Mouse (Mus musculus) heart, postnatal 14 days (tissue): ENCODE measurements at regions not wholly inside any gene's neighbourhood (a gene's known extent, or its start where the extent isn't known, plus 50 kb on each side); places are given as distances from the start of the nearest gene placed in this dataset.
"Not testable (repeated sequence)": the region's sequence is repeated elsewhere in the genome, so short reads cannot be mapped to it uniquely, and the experiment has no call there.

Source experiments
- DNase-seq, 2 experiments: peaks; one replicate each; pipeline ENCODE4 v3.0.0; 2021 to 2022
- intact Hi-C: fragments of 180-260 bp; cut with DNase I; formaldehyde crosslinking; loops from one replicate; pipeline ENCODE4 v1.15.1; 2025

- DNase-seq, result no peak
Observed at GRCm38 (mm10) chr1:12510129-12510816, 1096.4 kb downstream of the A830018L16Rik start.

DNA sequence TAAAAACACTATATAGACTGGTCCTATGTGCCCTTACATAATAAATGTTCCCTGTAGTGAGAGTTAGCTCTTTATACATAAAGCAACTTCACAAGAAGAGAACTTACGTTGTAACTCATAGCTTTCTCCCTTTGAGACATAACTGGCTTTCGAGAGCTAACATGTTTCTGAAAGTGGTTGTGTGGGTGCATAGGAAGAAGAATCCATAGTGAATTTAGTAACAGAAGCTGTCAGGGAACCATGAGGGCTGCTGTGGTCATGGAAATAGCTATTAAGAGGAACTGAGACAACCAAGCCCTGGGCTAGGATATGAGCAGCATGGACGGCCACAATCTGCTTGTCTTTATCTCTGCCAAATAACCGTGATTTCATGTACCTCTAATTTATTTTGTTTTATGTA is 1105.7 kb downstream of the A830018L16Rik start:
- intact Hi-C loops, result no loop called here
- no peak for DNase-seq

More at GRCm38 (mm10) chr1:12510129-12510816, 1096.4 kb downstream of the A830018L16Rik start:
- intact Hi-C loops, result no loop called here

DNA sequence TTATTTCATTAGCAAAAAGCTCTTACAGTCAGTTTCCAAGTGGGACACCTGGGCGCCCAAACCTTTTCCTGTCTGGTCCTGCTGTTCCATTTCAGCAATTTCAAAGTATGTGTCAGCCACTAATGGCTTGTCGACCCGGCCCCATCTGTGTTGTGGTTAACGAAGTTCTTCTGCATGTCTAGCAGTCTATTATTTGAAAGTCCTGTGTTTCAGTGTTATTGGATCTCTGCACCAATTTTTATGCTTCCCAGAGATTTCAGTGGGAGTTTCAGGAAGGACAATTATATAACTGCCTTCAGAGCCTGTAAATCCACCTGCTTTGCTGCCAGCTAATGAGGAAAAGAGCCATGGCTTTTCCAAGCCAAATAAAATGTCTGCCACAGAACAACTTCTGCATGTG is 1142.0 kb downstream of the A830018L16Rik start:
- intact Hi-C loops, result no loop called here
- no peak for DNase-seq

- DNase-seq, result no peak
- intact Hi-C loops, result no loop called here
Observed at GRCm38 (mm10) chr1:12571755-12572358, 1158.0 kb downstream of the A830018L16Rik start.

DNA sequence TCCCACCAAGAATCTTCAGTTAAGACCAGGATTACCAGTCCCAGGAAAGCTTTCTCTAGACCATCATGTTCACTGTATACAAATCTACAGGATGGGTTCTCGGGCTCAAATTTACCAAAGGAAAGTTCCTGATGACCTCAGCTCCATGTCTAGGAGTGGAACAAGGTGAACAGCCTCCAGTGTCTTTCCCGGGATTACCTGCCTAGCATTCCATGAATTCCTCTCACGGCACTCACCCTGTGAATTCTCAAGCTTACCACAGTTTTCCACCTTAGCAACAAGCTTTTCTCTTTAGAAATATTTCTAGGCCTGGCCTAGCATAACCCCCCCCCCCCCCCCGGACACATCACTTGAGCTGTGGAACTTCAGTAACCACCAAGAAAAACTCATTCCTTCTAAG is 1158.9 kb downstream of the A830018L16Rik start:
- DNase-seq, result no peak
- intact Hi-C loops, result no loop called here

GRCm38 (mm10) chr1:12574274-12574673 is 1160.4 kb downstream of the A830018L16Rik start:
- intact Hi-C loops, result no loop called here
- DNase-seq, result no peak

DNA sequence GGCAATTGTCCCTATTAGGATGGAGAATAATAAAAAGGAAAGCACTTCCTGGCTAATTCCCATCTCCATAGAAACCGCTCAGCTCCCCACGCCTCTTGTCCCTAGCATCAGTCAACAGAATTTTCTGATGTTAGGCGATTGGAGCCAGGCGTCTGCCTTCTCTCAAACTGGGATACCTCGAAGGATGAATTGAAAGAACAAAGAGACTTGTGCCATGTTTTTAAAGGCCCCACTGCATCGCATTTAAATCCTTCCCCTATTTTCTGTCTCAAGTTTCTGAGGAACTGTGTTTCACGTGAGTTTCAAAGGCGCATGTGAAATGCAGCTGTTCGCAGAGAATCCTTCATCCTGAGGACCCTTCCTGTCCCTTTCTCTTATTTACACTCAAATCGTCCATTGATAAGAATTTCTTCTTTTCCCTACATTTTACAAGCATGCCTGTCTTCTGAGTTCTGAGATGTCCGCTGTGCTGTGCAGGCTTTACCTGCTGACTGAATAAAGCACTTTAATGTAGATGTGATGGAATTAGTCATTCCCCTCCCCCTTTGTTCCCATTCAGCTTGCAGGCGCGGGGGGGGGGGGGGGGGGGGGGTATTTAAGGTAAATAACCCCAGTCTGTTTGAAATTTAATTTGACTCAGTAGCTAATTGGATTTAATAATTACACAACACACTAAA is 1163.3 kb downstream of the A830018L16Rik start:
- intact Hi-C loops, result no loop called here
- no peak for DNase-seq

- intact Hi-C loops, result no loop called here
- DNase-seq, result no peak
Observed at GRCm38 (mm10) chr1:12577978-12578377, 1164.1 kb downstream of the A830018L16Rik start.

DNA sequence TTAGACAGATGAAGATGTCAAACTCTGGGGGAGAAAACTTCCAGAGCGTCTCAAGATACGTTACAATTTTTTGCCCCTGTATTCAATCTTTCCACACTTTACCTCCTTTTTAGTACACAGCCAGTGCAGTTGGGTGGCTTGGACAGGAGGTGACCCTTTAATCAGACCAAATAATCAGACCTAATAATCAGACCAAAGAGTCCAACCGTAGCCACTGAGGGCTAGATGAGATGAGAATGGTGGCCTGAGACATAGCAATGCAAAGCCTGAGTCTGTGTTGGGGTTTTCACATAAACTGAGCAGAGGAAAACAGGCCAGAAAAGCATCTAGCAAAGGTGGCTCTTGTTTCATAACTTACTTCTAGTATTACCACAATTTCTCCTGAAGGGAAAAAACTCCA is 1169.1 kb downstream of the A830018L16Rik start:
- intact Hi-C loops, result no loop called here
- DNase-seq, result no peak

- DNase-seq, intact Hi-C loops: not testable (repeated sequence)
Observed at GRCm38 (mm10) chr1:12586981-12587380, 1173.1 kb downstream of the A830018L16Rik start.

- intact Hi-C loops, result no loop called here
- DNase-seq, result peak in 1 of 2 experiments; percentile 3
Observed at GRCm38 (mm10) chr1:12612102-12612501, 1198.2 kb downstream of the A830018L16Rik start.

GRCm38 (mm10) chr1:12615303-12615702 is 1201.4 kb downstream of the A830018L16Rik start:
- intact Hi-C loops, result no loop called here
- DNase-seq, result no peak

DNA sequence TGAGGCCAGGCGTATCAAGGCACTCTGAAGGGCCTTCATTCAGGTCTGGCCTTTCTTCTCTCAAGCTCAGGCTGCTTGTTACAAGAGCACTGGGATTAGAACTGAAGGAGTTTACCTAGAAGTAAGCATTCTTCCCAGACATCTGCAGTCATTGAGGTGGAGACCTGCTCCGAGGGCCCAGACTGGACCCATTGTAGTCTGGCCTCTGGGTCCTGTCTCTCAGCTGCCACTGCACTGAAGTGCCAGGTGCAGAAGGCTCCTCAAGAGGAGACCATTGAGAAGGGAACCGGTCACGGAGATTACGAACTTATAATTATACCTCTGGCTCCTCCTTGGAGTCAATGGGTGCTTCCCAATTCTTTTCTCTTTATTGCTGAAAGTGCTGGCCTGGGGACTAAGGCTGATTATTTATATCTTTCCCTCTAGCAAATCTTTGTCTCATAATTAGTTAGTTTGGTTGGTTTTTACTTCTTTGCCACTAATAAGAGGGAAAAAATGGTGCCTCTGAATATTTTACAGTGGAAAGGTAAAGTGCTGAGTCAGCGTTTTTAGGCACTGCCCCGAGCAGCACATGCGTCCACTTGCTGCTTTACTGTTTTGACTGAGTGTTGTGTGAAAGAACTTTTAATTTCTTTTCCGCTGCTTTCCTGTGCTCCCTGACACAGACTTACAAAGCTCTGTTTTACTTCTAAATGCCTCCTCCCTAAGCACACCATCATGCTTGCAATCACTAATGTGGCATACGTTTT is 1202.0 kb downstream of the A830018L16Rik start:
- intact Hi-C loops, result no loop called here
- no peak for DNase-seq

GRCm38 (mm10) chr1:12619981-12620380 is 1206.1 kb downstream of the A830018L16Rik start:
- DNase-seq, result no peak
- intact Hi-C loops, result no loop called here

GRCm38 (mm10) chr1:12620825-12621224 is 1206.9 kb downstream of the A830018L16Rik start:
- intact Hi-C loops, result no loop called here
- DNase-seq, result no peak

DNA sequence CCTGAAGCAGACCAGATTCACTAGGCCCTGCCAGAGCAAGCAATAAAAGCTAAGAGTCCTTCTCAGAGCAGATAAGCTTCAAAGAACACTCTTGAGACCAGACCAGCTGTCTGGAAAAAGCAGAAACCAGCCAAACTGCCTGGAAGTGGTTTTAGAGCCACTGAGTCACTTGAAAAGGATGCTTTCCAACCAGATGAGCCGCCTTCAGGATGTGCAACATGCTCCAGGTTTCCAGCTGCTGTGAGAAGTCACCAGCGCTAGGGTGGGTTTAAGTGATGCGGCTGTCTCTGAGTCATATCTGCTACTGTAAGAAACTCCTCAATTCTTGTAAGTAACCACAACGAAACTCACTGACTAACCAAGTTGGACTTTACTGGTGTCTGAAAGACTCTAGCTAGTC is 1209.3 kb downstream of the A830018L16Rik start:
- intact Hi-C loops, result no loop called here
- no peak for DNase-seq

GRCm38 (mm10) chr1:12633049-12633448 is 1219.1 kb downstream of the A830018L16Rik start:
- intact Hi-C loops, result no loop called here
- DNase-seq, result no peak

DNA sequence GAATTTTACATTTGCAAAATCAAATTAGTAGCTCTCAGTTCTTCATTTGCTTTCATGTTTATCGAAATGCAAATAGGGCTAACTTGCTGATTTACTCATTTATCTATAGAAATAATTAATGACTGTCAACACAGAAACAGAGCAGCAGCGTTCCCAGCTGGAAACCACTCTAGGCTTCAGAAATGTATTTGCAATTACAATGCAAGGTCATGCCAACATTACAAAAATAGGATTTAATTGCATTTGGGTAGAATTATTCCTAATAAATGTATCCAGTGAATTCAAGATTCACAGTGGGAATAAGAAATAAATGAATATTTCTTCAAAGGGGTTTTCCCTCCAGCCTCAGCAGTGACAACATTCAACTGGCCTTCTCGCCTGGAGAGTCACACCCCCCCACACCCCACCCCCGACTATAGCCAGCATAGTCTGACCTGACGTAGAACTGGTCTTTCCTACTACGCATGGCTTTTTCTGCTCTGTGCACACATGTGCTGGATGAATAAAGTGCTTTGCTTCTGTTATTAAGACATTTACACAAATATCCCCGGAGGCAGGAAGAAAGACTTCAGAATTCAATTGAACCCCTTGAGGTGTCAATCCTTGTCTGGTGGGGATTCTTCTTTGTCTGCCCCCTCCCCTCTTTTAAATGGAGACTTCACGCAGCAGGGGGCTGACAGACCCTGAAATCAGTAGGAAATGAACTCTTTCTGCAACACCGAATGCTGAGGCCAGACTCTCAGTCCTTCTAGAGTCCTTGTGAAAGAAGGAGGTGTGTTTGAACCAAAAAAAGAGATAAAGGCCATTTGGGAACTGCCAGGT is 1222.6 kb downstream of the A830018L16Rik start:
- DNase-seq, result no peak
- intact Hi-C loops, result no loop called here

- DNase-seq, result peak; percentile 3
- intact Hi-C loops, result no loop called here
Observed at GRCm38 (mm10) chr1:12640983-12641382, 1227.1 kb downstream of the A830018L16Rik start.
